In the genomic region with DNA sequence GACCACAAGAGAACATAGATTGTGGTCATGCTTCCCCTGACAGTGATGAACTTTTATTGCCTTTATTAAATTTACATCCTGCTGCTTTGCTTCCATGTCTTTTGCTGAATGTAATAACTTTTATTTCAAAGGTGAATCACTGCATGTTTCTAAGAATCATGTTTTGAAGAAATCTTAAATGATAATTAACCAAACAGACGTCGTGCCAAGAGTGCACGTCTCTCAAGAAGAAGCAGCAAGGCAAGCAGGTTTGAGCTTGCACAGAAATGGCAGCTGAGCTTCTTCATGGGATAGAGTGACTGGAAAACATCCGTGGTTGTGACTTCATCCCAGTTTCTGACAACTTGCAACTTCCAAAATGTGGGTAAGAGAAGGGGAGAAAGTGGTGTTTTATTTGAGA, we compare ENCODE assay signal across 18 mouse cellular contexts. TPM values are rescaled to one million over a fixed set of nuclear protein-coding genes. Genes with fewer than 3 reads are reported as not detected.
"Had no signal": no experiment of that assay in that cellular context is flagged by ENCODE, and none has a peak within 500 bp of the region (broad histone marks: within the 10 kb centered on the region; RNA-seq: fewer than 3 reads in every experiment).

No protein-coding gene starts in this region.

- H3K4me3 ChIP-seq: midbrain, embryonic 10.5 days; midbrain, embryonic 12.5 days; myocyte; neural tube, embryonic 13.5 days; neural tube, embryonic 15.5 days had no signal

- H3K4me2 ChIP-seq: lung, embryonic 14.5 days; midbrain, embryonic 12.5 days; neural tube, embryonic 13.5 days; neural tube, embryonic 15.5 days had no signal

- H3K9ac ChIP-seq: lung, embryonic 14.5 days; midbrain, embryonic 12.5 days; neural tube, embryonic 13.5 days; neural tube, embryonic 15.5 days had no signal

- H3K36me3 ChIP-seq: midbrain, embryonic 10.5 days; midbrain, embryonic 12.5 days; neural tube, embryonic 13.5 days; neural tube, embryonic 15.5 days had no signal

- H3K27ac ChIP-seq: midbrain, embryonic 10.5 days; midbrain, embryonic 12.5 days; neural tube, embryonic 13.5 days; neural tube, embryonic 15.5 days had no signal

- H3K27me3 ChIP-seq: neural tube, embryonic 13.5 days; neural tube, embryonic 15.5 days had no signal

- H3K4me1 ChIP-seq: midbrain, embryonic 12.5 days had no signal

- DNase-seq: lung, embryonic 14.5 days; lung, postnatal 10 days; lung, postnatal 4 days; midbrain, embryonic 14.5 days; retina, postnatal 1 day; right cerebral cortex, adult 18-20 months; right cerebral cortex, postnatal 25 days; right cerebral cortex, postnatal 4 days; spleen, adult 18-20 months; thymus, adult 18-20 months; thymus, postnatal 14 days; thymus, postnatal 36 days had no signal

- H3K9me3 ChIP-seq: midbrain, embryonic 10.5 days; midbrain, embryonic 12.5 days; neural tube, embryonic 13.5 days; neural tube, embryonic 15.5 days had no signal

- ATAC-seq: midbrain, embryonic 16.5 days had no signal

RNA-seq across cellular contexts. Expression of a gene that starts 34.1 kb away (rescaled TPM):
- polyA plus RNA-seq: myocyte had no signal
